Mouse (Mus musculus) gastrocnemius, adult 8-10 months (tissue): ENCODE data around the gene Pvr. TPM values are rescaled to one million over a fixed set of nuclear protein-coding genes. Genes with fewer than 3 reads are reported as not detected.

Experiments used
- DNase-seq, 2 experiments: peaks; one replicate each; pipeline ENCODE4 v3.0.0; 2022; ENCODE audit warnings: low spot score in 2 of 2
- total RNA-seq, 4 experiments: library from RNA; stranded (reverse); gene quantifications; 2 replicates each; pipeline ENCODE4 v1.2.4; 2022

Pvr gene
- total RNA-seq = 1 to 10 TPM; 4.3 to 6.7 (median 4.9) TPM

GRCm38 (mm10) chr7:19920506-19921261 is at the start of gene Pvr:
Gene Pvr (minus strand): TSS chr7:19921160.
- peak; percentile 50 to 54 for DNase-seq

- DNase-seq = no peak
Observed at GRCm38 (mm10) chr7:19970196-19970595, 49.2 kb upstream of the Pvr start.

GRCm38 (mm10) chr7:19969541-19970090 is 48.7 kb upstream of the Pvr start:
- no peak for DNase-seq

GRCm38 (mm10) chr7:19969106-19969505 is 48.1 kb upstream of the Pvr start:
- no peak for DNase-seq

- no peak for DNase-seq
Observed at GRCm38 (mm10) chr7:19964985-19965579, 44.1 kb upstream of the Pvr start, which contains the start of gene Ceacam20. Gene Ceacam20 (plus strand): TSS chr7:19965412.

GRCm38 (mm10) chr7:19962423-19962822 is 41.5 kb upstream of the Pvr start:
- no peak for DNase-seq

GRCm38 (mm10) chr7:19956341-19956781 is 35.4 kb upstream of the Pvr start:
- DNase-seq = peak; percentile 78 to 85

GRCm38 (mm10) chr7:19955861-19956260 is 34.9 kb upstream of the Pvr start:
- DNase-seq = no peak

- DNase-seq = no peak
Observed at GRCm38 (mm10) chr7:19953054-19953453, 32.1 kb upstream of the Pvr start.

GRCm38 (mm10) chr7:19952320-19952986 is 31.5 kb upstream of the Pvr start:
- no peak for DNase-seq

GRCm38 (mm10) chr7:19950589-19950988 is 29.6 kb upstream of the Pvr start, which contains the start of gene Igsf23:
Gene Igsf23 (minus strand): TSS chr7:19950756.
- no peak for DNase-seq

GRCm38 (mm10) chr7:19949996-19950395 is 29.0 kb upstream of the Pvr start:
- DNase-seq = no peak

- DNase-seq = no peak
Observed at GRCm38 (mm10) chr7:19948956-19949355, 28.0 kb upstream of the Pvr start.

- no peak for DNase-seq
Observed at GRCm38 (mm10) chr7:19945821-19946515, 25.0 kb upstream of the Pvr start.

- no peak for DNase-seq
Observed at GRCm38 (mm10) chr7:19945201-19945600, 24.2 kb upstream of the Pvr start.

- DNase-seq = no peak
Observed at GRCm38 (mm10) chr7:19944709-19945108, 23.7 kb upstream of the Pvr start.

GRCm38 (mm10) chr7:19940256-19940655 is 19.3 kb upstream of the Pvr start:
- DNase-seq = no peak

GRCm38 (mm10) chr7:19939555-19940235 is 18.7 kb upstream of the Pvr start:
- DNase-seq = peak; percentile 64 to 72

- DNase-seq = no peak
Observed at GRCm38 (mm10) chr7:19937229-19937821, 16.4 kb upstream of the Pvr start.

- DNase-seq = no peak
Observed at GRCm38 (mm10) chr7:19935961-19936360, 15.0 kb upstream of the Pvr start.
